Mouse (Mus musculus): ENCODE results near the gene Topaz1. TPM values are rescaled to one million over a fixed set of nuclear protein-coding genes. Genes with fewer than 3 reads are reported as not detected.

Topaz1 gene
- polyA plus RNA-seq, 1 experiment from 2014 or later, result not detected

DNA sequence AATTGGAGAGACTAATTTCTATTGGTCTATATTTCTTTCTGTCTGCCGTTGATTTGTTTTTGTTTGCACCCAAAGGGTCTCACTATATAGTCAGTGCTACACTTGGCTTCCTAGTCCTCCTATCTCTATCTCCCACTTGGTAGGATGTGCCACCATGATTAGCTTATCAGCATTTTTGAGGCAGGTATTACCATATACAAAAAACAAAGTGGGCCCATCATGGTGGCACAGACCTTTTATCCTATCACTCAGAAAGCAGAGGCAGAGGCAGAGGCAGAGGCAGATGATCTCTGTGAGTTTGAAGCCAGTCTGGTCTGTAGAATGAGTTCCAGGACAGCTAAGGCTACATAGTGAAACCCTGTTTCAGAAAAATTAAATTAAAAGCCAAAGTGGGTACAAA lies 39.4 kb downstream of the Topaz1 start:
- no peak overlapping the region for H3K9ac ChIP-seq (replicated peaks; ENCODE audit: low read length)
- no peak overlapping the region for H3K4me2 ChIP-seq (ENCODE audit: low read length)
- H3K36me3 ChIP-seq (ENCODE audit: control insufficient read depth, insufficient read depth, low read length), result no peaks in the 10 kb centered on the region
- DNase-seq (no peak), ATAC-seq (ENCODE audit: low FRiP score, low TSS enrichment) (no peak)
- WGBS, result 96% methylated on average over 1 of the region's 1 CpGs
- H3K27me3 ChIP-seq (ENCODE audit: control insufficient read depth, insufficient read depth, low read length), result no peaks in the 10 kb centered on the region
- no peak overlapping the region for H3K4me3 ChIP-seq (replicated peaks; ENCODE audit: low read depth, low read length)
- no peaks in the 10 kb centered on the region for H3K4me1 ChIP-seq (ENCODE audit: control insufficient read depth, insufficient read depth, low read length)
- H3K9me3 ChIP-seq (ENCODE audit: control insufficient read depth, low read length), result no peaks in the 10 kb centered on the region
- H3K27ac ChIP-seq (replicated peaks; ENCODE audit: low read depth, low read length), result no peak overlapping the region

DNA sequence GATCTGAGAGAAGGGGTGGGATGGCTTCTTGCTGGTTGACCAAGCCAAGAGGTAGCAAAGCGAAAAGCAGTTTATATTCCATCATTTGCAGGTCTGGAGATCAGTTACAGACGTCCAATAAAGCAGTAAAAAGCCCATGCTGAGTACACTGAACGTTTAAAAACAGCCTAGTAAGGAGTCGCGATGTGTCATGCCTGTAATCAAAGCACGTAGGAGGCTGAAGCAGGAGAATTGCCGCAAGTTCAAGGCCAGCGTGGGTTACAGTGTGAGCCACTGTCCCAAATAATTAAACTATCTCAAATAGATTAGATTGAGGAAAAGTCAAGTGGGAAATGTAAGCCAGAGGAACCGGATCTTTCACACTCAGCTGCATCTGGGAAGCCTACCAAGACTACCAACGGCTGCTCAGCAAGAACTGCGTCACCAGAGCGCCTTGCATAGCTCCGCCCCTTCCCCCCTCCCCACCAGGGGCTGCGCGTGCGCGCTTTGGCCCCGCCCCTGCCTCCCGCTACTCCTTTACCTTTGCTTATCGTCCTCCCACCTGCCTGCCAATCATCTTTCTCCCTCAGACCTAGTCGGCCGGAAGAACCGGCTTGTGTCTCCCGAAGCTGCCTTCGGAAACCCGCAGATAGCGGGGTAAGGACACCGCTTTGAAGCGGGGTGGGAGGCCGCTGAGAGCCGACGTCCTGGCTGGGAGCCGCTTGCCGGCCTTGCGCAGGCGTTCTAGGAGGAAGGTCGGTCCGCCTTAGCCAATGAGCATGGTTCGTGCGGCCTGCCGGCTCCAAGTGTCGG lies 58.1 kb downstream of the Topaz1 start, which contains the start of gene Tcaim:
Tcaim (plus strand) TSS at position 487 of the 792 bp plus-strand sequence.
- peaks cover 12% of the 10 kb centered on the region; the same call in 1 of the 2 replicates for H3K4me1 ChIP-seq (ENCODE audit: control insufficient read depth, insufficient read depth, low read length)
- no peaks in the 10 kb centered on the region for H3K36me3 ChIP-seq (ENCODE audit: control insufficient read depth, insufficient read depth, low read length)
- no peaks in the 10 kb centered on the region for H3K9me3 ChIP-seq (ENCODE audit: control insufficient read depth, low read length)
- DNase-seq (peak; percentile 97), ATAC-seq (ENCODE audit: low FRiP score, low TSS enrichment) (peak; percentile 99)
- peak within 1 kb of the TSS; percentile 93 for H3K27ac ChIP-seq (replicated peaks; ENCODE audit: low read depth, low read length)
- no peaks in the 10 kb centered on the region for H3K27me3 ChIP-seq (ENCODE audit: control insufficient read depth, insufficient read depth, low read length)
- peak within 1 kb of the TSS; percentile 95 for H3K4me2 ChIP-seq (ENCODE audit: low read length)
- H3K4me3 ChIP-seq (replicated peaks; ENCODE audit: low read depth, low read length), result peak within 1 kb of the TSS; percentile 57
- H3K9ac ChIP-seq (replicated peaks; ENCODE audit: low read length), result peak within 1 kb of the TSS; percentile 84
- WGBS, result 9% methylated on average over 37 of the region's 42 CpGs

DNA sequence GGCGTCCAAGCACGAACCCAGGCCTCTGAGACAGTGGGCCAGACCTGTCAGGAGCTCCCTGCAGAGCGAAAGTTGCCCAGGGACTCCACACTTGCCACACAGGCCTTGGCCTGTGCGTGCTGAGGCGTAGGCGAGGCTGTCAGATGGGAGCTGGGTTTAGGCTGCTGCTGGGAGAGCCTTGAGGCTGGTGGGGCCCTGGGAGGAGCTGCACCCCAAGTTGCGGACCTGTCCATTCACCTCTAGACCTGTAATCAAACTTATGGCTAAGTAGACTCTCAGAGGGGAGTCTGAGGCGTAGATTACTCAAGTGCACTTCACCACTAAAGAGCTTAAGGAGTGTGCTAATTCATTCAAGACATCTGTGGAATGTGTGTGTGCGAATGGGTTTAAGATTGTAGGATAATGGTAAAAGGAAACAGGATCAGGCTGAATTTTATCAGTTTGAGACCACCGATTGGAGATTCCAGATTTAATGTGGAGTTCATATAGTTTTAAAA lies 58.7 kb downstream of the Topaz1 start:
- DNase-seq (no peak), ATAC-seq (ENCODE audit: low FRiP score, low TSS enrichment) (no peak)
- H3K27ac ChIP-seq (replicated peaks; ENCODE audit: low read depth, low read length), result peak overlapping the region; percentile 93
- H3K9me3 ChIP-seq (ENCODE audit: control insufficient read depth, low read length), result no peaks in the 10 kb centered on the region
- WGBS, result 12% methylated on average over 10 of the region's 10 CpGs
- H3K4me3 ChIP-seq (replicated peaks; ENCODE audit: low read depth, low read length), result peak overlapping the region; percentile 57
- 0 out of 2 replicates have a peak, but pooled peaks cover 2% of the 10 kb centered on the region for H3K36me3 ChIP-seq (ENCODE audit: control insufficient read depth, insufficient read depth, low read length)
- H3K9ac ChIP-seq (replicated peaks; ENCODE audit: low read length), result peak overlapping the region; percentile 84
- H3K27me3 ChIP-seq (ENCODE audit: control insufficient read depth, insufficient read depth, low read length), result no peaks in the 10 kb centered on the region
- H3K4me1 ChIP-seq (ENCODE audit: control insufficient read depth, insufficient read depth, low read length), result peaks cover 12% of the 10 kb centered on the region; the same call in 1 of the 2 replicates
- H3K4me2 ChIP-seq (ENCODE audit: low read length), result peak overlapping the region; percentile 95

DNA sequence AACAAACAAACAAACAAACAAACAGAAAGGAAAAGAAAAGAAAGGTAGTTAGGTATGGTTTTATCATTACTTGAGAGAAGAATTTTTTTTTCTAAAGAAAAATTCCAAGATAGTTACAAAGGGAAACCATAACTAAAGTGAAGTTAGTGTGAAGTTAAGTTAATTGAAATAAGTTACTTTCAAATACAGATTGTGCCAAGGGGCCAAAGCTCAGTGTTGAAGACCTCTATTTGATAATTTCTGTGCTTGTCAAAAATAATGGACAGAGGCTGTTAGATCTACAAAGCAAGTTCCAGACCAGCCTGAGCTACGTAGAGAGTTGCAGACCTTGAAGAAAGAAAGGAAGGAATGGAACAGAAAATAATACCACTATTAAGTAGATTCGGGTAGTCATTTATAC lies 60.0 kb downstream of the Topaz1 start:
- no peak overlapping the region for H3K27ac ChIP-seq (replicated peaks; ENCODE audit: low read depth, low read length)
- no peak overlapping the region for H3K9ac ChIP-seq (replicated peaks; ENCODE audit: low read length)
- H3K27me3 ChIP-seq (ENCODE audit: control insufficient read depth, insufficient read depth, low read length), result no peaks in the 10 kb centered on the region
- DNase-seq (no peak), ATAC-seq (ENCODE audit: low FRiP score, low TSS enrichment) (no peak)
- H3K4me1 ChIP-seq (ENCODE audit: control insufficient read depth, insufficient read depth, low read length), result peaks cover 12% of the 10 kb centered on the region; the same call in 1 of the 2 replicates
- no peaks in the 10 kb centered on the region for H3K9me3 ChIP-seq (ENCODE audit: control insufficient read depth, low read length)
- H3K4me3 ChIP-seq (replicated peaks; ENCODE audit: low read depth, low read length), result no peak overlapping the region
- WGBS, result 98% methylated on average over 2 of the region's 2 CpGs
- H3K4me2 ChIP-seq (ENCODE audit: low read length), result no peak overlapping the region
- peaks cover 6% of the 10 kb centered on the region; the same call in 1 of the 2 replicates for H3K36me3 ChIP-seq (ENCODE audit: control insufficient read depth, insufficient read depth, low read length)

DNA sequence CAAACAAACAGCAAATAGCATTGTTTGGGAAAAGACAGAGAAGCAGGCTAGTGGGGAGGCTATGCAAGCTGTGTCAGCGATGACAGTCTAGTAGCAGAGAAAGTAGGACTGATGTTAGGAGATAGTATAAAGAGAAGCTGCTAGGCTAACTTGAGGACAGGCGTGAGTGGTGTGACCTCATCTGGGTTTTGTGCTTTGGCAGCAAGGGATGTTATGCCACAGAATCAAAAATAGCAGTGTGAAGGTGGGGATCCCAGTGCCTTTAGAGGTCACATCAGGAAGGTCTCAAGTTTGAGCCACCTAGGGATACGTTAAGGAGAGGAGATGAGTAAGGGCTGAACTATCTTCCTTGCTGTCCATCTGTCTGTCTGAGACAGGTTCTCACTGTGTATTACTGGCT lies 63.1 kb downstream of the Topaz1 start:
- no peaks in the 10 kb centered on the region for H3K27me3 ChIP-seq (ENCODE audit: control insufficient read depth, insufficient read depth, low read length)
- no peak for DNase-seq
- H3K9me3 ChIP-seq (ENCODE audit: control insufficient read depth, low read length), result no peaks in the 10 kb centered on the region
- peaks cover 12% of the 10 kb centered on the region; the same call in 1 of the 2 replicates for H3K4me1 ChIP-seq (ENCODE audit: control insufficient read depth, insufficient read depth, low read length)
- no peak overlapping the region for H3K27ac ChIP-seq (replicated peaks; ENCODE audit: low read depth, low read length)
- no peak overlapping the region for H3K4me3 ChIP-seq (replicated peaks; ENCODE audit: low read depth, low read length)
- H3K36me3 ChIP-seq (ENCODE audit: control insufficient read depth, insufficient read depth, low read length), result peaks cover 22% of the 10 kb centered on the region
- no peak overlapping the region for H3K4me2 ChIP-seq (ENCODE audit: low read length)
- WGBS, result 90% methylated on average over 3 of the region's 3 CpGs
- no peak overlapping the region for H3K9ac ChIP-seq (replicated peaks; ENCODE audit: low read length)
- ATAC-seq (ENCODE audit: low FRiP score, low TSS enrichment), result no peak

DNA sequence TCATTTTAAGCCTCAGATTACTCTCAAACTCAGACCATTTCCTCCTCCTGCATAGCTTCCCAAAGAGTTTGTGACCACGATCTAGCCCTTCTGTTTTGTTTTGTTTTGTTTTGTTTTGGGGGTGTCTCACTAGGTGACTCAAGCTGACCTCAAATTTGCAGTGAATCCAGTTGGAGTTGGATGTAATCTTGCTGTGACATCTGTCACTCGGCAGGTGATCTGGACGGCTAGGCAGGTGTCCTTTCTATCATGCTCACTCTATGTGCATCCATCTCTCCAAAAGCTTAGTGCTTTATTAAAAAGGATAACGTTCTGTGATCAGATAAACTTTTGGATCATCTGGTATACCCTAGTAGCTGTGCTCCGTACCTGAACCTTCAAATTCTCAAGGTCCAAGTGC lies 65.2 kb downstream of the Topaz1 start:
- DNase-seq (no peak), ATAC-seq (ENCODE audit: low FRiP score, low TSS enrichment) (no peak)
- WGBS, result 87% methylated on average over 5 of the region's 5 CpGs
- Histone ChIP-seq H3K27me3 (ENCODE audit: control insufficient read depth, insufficient read depth, low read length) (no peaks in the 10 kb centered on the region), H3K27ac (replicated peaks; ENCODE audit: low read depth, low read length) (no peak overlapping the region), H3K4me1 (ENCODE audit: control insufficient read depth, insufficient read depth, low read length) (no peaks in the 10 kb centered on the region), H3K4me2 (ENCODE audit: low read length) (no peak overlapping the region), H3K9me3 (ENCODE audit: control insufficient read depth, low read length) (no peaks in the 10 kb centered on the region), H3K4me3 (replicated peaks; ENCODE audit: low read depth, low read length) (no peak overlapping the region), H3K9ac (replicated peaks; ENCODE audit: low read length) (no peak overlapping the region), H3K36me3 (ENCODE audit: control insufficient read depth, insufficient read depth, low read length) (peaks cover 22% of the 10 kb centered on the region)

DNA sequence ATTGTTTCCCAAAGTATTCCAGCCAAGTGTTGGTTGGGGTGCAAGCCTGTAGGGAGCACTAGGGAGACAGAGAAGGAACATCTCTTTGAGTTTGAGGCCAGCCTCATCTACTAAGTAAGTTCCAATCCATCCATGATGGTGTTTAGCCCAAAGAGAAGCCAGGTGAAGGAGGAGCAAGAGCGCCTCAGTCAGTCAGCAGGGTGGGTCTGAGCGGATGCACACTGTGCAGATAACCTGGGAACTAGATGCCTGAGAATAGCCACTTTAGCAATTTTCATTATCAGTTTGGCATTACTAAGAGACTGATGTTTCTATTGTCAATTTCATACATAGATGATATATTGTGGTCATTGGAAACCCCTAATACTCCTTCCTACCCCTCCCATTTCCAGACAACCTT lies 67.6 kb downstream of the Topaz1 start:
- WGBS, result 95% methylated on average over 2 of the region's 2 CpGs
- Histone ChIP-seq H3K36me3 (ENCODE audit: control insufficient read depth, insufficient read depth, low read length) (peaks cover 34% of the 10 kb centered on the region), H3K9ac (replicated peaks; ENCODE audit: low read length) (no peak overlapping the region), H3K4me2 (ENCODE audit: low read length) (no peak overlapping the region), H3K4me3 (replicated peaks; ENCODE audit: low read depth, low read length) (no peak overlapping the region), H3K4me1 (ENCODE audit: control insufficient read depth, insufficient read depth, low read length) (no peaks in the 10 kb centered on the region), H3K9me3 (ENCODE audit: control insufficient read depth, low read length) (no peaks in the 10 kb centered on the region), H3K27ac (replicated peaks; ENCODE audit: low read depth, low read length) (no peak overlapping the region), H3K27me3 (ENCODE audit: control insufficient read depth, insufficient read depth, low read length) (no peaks in the 10 kb centered on the region)
- no peak for DNase-seq
- ATAC-seq (ENCODE audit: low FRiP score, low TSS enrichment), result no peak

DNA sequence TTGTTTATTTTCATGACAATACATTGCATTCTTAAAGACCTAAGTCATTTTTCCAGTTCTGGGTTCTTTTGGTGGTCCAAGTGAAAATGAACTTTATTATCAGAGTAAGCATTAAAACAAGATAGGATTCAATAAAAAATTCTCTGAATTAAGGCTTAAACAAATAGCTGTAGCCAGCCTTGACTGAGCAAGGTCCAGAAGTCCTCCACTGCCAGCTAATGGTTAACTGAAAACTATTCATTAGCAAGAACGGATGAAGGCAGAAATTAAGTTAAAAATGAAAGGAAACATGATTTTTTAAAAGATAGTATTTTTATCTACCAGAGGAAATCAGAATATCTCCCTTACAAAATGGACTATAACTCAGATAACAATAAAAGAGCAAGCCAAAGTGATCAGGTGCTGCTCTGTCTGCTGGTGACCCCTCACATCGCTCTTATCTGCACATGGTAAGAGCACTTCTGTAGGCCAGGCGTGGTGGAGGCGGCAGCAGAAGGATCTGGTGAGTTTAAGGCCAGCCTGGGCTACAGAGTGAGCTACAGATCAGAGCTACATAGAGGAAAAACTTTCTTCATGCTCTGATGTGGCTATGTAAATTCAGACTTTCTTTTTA lies 68.2 kb downstream of the Topaz1 start:
- H3K4me1 ChIP-seq (ENCODE audit: control insufficient read depth, insufficient read depth, low read length), result no peaks in the 10 kb centered on the region
- H3K36me3 ChIP-seq (ENCODE audit: control insufficient read depth, insufficient read depth, low read length), result peaks cover 40% of the 10 kb centered on the region
- no peak for DNase-seq
- no peak overlapping the region for H3K27ac ChIP-seq (replicated peaks; ENCODE audit: low read depth, low read length)
- no peak overlapping the region for H3K9ac ChIP-seq (replicated peaks; ENCODE audit: low read length)
- no peak overlapping the region for H3K4me3 ChIP-seq (replicated peaks; ENCODE audit: low read depth, low read length)
- ATAC-seq (ENCODE audit: low FRiP score, low TSS enrichment), result no peak
- no peaks in the 10 kb centered on the region for H3K27me3 ChIP-seq (ENCODE audit: control insufficient read depth, insufficient read depth, low read length)
- no peak overlapping the region for H3K4me2 ChIP-seq (ENCODE audit: low read length)
- 90% methylated on average over 4 of the region's 4 CpGs for WGBS
- H3K9me3 ChIP-seq (ENCODE audit: control insufficient read depth, low read length), result no peaks in the 10 kb centered on the region
